Mouse (Mus musculus) naive thymus-derived CD4-positive, alpha-beta T cell, adult 2 months (primary cell): ENCODE data around the gene Gpr61.

Experiments used
- DNase-seq: peaks from one replicate; pipeline ENCODE4 v3.0.0-alpha.2; 2011; ENCODE audit warnings: low read depth

Gene Gpr61

DNA sequence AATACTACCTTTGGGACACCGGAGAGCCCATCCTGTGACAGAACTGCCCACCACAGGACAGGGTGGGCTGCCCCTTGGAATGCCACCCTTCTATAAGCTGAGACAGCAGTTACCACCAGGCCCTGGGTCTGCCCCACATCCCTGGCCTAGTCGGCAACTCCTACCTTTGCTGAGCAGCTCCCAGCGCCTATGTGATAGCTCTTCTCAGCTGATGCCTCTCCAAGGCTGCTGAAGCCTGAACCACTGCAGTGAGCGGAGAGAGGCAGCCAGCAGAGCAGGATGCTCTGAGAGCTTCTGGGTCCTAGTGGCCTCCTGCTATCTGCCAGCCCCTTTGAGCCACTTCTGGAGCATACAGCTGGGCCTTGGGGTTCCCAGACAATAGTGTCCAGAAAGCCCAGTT lies at the start of gene Gpr61:
Gene Gpr61 (minus strand): TSS at position 227 of the 400 bp plus-strand sequence.
- DNase-seq: no peak

DNA sequence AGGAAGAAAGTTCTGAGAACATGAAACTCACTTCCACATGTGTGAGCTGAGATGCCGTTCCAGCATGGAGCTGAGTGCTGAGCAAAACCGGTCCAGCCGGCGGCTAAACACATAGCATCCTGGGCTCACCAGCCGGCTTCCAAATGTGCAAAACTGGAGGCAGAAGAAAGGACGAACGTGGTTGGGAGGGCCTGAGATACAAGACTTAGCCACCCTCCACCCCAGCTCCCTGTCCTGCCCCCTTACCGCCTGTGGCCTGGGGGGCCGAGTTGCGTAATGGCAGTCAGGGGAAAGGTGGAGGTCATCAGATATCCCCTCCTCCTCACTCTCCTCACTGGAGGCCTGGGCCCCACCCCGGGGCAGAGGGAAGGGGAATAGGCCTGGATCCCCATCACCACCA lies 49.8 kb upstream of the Gpr61 start:
- DNase-seq: no peak

DNA sequence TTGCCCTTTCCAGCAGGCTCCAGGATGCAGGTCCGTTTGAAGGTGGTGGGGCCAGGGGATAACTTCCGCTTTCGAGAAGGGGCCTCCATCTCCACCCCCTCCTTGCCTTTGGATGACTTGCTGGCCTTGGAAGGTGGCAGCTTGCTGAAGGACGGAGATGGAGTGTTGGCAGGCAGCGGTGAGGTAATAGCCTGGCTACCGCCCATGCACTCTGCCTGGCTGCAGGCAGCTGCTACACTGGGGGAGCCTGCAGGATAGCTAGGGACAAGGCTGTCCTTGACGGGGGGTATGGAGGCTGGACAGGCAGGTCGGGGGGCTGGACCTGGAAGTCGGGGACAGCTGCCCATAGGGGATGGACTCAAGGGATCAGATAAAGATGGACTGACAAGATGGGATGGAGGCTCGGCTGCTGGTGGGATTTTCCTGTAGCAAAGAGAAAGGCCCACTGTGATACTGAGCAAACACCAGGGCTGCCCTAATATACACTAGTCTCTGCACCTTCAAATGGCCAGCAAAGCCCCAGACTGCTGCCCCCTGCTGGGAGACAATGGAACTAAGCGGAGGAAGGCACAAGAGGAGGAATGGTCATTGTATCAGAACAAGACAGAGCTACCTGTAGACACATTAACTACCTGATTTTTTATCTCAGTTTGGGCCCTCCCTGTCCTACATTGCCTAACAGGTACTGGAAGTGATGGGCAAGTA lies 49.1 kb upstream of the Gpr61 start:
- peak; percentile 84 for DNase-seq

DNA sequence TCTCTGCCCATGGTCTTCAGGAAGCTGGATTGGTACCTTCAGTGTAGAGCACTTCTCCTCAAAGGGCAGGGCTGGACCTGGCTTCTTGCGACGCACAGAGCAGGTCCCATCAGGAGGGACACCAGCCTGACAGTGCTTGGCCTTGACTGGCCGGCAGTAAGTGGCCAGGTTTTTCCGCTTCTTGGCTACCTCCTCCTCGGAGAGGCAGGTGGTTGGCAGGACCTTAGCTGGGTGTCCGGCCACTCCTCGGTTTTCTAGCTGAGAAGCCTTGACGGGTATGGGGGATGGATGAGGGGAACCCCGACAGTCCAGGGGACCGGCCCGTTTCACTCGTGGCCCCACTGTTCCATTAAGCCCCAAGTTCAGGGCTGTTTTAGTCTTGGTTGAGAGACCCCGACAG lies 48.5 kb upstream of the Gpr61 start:
- no peak for DNase-seq

DNA sequence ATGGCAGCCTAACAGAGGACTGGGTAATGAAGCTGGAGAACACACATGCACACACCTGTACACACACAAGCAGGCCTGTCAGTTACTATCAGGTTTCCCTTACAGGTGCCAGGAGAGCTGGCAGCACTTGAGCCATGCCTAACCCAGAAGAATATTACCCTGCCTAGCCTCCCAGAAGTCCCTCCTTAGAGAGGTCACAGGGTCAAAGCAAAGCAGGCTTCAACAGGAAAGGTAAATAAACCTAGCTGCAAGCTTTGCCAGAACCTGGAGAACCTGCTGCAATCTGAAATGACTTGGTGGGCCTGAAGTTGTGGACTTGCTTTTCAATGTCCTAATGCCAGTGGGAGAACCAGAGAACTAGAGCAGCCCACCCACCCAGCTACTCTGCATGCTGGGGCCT lies 47.8 kb upstream of the Gpr61 start:
- no peak for DNase-seq

DNA sequence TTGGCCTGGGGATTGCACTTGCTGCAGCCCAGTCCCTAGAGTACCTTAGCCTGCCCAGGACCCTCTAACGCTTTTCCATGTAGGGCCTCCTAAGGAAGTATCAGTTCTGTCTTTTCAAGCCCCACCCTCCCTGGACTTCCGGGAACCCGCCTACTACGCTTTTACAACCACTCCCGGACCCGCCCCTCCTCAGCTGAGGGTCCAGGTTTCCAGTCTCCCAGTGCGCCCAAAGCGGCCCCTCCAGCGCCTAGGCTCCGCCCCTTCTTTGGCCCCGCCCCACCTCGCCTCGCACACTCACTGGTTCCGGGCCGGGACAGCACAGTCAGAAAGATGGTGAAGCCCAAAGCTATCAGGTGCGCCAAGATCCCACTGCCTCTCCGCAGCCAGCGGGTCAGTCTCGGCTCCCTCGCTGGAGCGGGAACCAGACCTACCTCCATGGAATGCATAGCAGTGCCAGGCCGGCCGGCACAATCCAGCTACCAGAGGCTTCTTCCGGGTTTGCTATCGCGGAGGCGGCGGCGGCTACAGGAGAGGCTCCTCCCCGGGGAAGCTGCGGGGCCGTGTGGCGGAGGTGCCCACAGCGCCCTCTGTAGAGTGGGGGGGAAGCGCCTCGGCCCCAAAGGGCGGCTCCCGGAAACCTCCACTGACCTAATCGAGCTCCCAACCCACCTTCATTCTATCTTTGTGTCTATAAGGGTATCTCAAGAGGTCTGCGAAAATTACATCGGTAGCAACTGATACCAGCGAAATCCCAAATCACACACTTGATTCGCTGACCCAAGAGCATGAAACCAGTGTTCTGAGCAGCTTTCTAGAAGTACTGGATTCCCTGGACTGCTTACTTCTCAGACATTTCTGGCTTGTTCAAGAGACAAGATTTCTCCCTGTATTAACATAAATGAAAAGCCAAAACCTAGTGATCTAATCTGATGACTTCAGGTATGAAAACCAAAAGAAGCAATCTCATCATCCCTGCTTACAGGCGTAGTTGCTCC lies 45.9 kb upstream of the Gpr61 start, which contains the start of gene Cyb561d1:
Gene Cyb561d1 (minus strand): TSS at position 884 of the 995 bp plus-strand sequence.
- peak; percentile 93 for DNase-seq

DNA sequence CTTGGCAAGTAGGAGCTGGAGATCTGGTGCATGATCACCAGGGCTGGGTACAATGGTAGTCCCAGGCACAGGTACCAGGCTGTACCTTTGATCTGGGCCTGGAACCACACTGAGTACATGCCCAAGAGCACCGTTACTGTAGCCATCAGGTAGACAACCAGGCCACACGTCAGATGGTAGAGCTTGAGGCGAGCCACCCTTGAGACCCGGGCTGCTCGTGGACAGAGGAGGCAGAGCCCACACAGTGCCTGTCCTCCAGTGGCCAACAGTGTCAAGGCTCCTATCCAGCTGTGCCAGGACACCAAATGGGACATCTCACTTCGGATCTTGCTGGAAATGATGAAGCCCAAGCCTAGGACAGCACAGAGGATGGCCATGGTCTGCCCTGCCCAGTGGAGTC lies 44.5 kb upstream of the Gpr61 start:
- no peak for DNase-seq

DNA sequence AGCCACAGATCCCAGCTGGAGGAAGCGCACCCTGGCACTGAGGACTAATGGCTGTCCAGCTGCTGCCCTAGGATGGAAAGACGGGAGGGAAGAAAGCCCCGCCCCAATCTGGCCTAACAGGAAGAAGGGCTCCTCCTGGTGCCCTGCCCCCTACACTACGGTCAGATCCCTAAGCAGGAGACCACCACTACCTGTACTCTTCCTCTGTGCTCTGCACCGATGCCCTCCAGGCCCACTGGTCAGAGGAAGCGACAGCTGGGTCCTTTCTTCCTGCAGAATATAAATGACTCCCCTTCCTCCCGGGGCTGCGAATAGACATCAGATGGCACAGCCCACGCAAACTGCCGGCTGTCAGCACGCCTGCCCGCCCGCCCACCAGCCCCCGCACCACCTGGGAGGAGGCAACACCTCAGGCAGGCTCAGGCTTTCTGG lies 42.4 kb upstream of the Gpr61 start:
- DNase-seq: no peak

DNA sequence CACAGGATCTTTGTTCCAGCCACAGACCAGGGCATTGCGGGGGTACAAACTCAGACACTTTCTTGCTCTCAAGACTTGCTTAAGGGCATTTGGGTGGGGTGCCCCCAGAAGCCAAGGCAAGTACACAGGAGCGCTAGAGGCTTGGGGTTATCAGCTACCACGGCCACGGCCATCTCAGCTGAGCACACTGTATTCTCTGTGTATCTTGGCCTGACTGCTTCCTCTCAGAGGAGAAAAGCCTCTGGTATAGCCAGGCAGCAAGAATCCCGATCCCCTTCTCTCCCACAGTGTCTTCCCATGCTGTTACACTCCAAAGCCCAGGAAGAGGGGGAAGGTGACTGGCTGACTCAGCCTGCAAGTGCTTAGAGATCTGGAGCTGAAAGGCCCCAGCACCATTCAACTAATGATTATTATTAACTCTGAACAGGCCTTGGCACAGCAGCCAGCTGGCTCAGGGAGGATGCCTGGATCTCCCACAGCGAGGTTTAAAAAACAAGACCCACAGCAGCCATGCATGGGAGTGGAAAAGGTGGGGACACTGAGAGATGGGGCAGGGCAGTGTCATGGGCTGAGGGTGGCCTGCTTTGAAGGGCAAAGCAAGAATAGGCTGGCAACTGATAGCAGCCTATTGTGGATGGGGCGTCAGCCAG lies 41.4 kb upstream of the Gpr61 start:
- no peak for DNase-seq

DNA sequence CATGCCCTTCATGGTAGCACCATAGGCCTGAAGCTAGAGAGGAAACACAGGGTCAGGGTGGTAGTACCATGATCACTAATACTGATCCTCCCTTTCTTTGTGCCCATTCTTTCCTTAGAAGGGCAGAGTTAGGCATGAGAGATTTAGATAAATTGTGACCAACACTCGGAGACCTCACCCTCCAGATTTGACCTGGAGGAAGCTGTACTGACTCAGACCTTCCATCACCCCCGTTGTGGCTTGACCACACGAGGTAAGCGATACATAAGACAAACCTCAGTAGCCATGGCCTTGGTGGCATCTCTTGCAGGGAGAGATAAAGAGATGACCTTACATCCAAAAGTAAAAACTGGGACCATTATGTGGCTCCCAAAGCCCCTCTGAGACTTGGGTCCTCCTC lies 40.6 kb upstream of the Gpr61 start:
- DNase-seq: no peak

DNA sequence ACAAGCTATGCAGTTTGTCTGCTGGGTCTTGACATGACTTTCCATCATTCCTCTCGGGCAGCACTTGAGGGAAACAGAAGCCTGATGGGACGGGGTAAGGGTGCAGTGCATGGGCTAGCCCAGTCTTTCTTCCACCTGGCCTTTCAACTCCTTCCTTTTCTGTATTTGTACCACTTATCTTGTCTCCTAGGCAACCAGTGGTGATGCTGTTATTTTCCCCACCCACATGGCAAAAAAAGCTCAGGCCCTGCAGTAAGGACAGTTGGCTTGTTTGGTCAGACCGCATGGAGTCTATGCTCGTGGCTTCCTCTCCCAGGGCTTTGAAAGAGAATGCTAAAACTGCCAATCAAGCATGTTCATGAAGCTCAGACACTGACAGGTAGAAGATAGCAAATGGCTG lies 39.0 kb upstream of the Gpr61 start:
- DNase-seq: no peak

DNA sequence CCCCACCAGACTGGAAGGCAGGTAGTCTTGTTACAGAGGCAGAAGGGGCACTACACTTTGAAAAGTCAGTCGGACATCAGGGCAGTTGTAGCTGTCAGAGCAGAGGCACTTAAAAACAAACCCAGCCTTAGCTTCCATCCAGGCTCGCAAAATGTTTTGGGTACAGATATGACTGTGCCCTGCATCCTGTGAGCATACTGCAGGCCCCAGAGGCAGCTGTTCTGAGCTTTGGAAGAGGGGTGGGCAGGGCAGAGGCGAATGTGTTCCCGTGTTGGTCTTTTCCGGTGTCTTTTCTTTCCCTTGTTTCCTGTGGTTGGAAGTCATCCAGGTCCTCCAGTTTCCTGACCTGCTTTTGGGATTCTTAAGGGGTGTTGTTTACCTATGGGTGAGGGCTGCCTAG lies 35.2 kb upstream of the Gpr61 start:
- no peak for DNase-seq

DNA sequence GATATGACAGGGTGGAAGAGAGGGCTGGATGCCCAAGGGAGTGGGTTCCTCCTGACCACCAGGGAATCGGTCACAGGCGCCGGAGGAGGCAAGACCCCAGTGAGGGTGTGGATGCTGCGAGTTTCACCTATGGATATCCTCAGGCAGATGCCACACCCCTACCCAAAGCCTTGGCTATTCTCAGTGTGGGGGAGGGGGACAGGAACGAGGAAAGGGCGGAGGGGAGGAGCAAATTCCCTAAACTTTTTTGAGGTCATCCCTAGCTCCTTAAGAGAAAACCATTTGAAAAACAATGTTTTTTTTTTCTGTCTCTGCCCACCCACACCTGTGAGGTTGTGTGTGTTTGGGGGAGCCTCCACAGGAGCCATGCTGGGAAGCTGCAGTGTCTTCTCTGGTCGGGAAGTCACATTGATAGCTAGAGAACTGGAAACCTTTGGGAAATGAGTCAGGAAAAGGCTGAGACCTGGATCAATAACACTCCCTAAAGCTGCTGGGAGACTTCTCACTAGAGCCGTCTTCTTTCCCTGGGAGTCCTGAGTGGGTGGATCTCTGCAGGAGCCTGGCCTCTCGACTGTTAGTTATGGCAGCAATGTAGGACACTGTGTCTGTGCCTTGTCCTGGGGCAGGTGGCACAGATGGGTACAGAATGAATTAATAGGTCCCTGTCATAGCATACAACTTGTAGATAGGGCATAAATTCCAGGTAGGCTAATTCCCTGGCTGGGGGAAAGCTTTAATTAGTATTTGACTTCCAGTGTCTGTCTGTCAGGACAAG lies 34.2 kb upstream of the Gpr61 start:
- no peak for DNase-seq

DNA sequence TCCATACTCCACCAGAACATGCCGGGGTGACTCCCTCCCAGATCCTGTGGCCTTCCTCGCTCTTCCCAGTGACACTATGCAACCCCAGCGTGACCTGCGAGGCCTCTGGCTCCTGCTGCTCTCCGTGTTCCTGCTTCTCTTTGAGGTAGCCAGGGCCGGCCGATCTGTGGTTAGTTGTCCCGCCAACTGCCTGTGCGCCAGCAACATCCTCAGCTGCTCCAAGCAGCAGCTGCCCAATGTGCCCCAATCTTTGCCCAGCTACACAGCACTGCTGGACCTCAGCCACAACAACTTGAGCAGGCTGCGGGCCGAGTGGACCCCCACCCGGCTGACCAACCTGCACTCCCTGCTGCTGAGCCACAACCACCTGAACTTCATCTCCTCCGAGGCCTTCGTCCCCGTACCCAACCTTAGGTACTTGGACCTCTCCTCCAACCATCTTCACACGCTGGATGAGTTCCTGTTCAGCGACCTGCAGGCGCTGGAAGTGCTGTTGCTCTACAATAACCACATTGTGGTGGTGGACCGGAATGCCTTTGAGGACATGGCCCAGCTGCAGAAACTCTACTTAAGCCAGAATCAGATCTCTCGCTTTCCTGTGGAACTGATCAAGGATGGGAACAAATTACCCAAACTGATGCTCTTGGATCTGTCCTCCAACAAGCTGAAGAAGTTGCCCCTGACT lies 32.6 kb upstream of the Gpr61 start:
- DNase-seq: no peak

DNA sequence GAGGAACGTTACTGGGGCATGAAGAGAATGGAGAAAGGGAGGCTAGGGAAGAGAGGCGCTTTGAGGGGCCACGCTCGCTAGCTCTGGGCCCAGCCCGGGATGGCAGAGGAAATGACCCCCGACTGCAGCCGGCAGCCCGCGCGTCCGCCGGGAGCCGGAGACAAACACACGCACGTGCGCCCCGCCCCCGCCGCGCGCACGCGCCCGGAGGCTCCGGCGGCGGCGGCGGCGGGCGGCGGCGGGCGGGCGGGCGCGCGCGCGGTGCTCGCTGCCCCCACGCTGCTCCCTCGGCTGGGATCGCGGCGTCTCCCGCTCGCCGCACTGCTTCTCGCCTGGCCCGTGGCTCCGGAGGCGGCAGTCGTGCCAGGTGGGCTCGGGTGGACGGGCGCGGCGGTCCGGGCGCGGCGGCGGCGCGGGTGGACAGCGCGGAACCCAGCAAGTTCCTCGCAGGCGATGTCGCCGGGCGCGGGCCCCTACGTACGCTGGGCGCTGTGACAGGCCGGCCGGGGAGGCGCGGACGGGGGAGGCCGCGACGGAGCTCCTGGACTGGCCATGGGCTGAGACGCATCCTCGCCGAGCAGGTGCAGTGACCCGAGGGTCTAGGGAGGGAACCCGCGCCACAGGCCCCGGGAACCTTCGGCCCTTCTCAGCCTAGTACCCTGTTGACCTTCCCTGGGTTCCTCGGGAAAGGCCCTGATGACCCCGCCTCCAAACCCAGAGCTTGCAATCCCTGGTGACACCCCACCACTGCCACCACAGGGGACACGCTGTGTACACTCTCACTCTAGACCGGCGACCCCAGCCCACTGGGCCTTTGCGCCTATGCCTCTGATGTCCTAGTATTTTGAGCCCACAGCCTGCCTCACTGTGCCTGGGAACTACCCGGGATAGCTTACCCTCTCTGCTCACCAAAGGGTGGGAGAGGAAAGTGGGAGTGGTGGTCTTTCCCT lies 31.7 kb upstream of the Gpr61 start, which contains the start of gene Amigo1:
Gene Amigo1 (plus strand): TSS at position 238 of the 950 bp plus-strand sequence.
- DNase-seq: peak; percentile 61

DNA sequence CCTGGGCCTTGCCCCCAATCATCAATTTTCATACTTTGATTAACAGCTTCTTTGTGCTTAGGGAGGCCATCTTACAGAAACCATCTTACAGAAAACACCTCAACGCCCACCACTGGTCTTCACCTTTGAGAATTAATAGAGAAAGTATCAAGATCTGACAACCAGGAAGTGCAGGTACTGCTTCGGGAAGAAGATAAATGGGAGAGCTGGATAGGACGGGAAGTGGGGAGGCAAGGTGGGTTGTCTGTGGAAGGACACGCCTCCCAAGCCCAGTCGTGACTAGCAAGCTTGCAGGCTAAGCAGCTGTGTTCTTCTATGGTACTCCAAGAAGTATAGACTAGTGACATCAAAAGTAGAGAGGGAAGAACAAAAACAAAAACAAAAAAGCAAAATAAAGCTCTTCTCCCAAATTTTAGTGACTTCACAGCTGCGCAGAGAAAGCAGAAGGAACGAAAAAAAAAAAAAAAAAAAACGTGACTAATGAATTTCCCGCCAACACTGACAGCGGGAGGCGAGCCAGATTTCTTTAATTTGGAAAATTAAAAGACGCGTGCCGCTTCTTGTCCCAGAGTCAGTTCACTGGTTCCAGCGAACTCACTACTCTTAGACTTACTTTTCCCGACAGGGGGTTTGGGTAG lies 30.9 kb upstream of the Gpr61 start:
- peak; percentile 23 for DNase-seq

DNA sequence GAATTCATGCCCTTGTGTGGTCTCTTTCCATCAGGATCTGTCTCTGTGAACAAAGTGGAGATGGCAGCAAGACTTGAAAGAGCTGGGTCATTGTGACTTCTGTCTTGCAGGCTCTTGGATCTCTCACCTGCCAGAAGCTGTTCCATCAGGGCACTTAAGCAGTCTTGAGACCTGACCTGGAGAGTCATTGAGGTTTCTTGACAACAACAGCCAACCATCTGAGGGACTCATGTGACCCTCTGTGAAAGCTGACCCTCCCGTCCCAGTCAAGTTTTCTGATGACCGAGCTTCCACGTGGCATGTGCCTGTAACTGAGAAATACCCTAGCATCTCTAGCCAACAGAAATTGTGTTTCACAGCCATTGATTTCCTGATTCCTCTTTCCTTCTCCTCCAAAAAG lies 30.1 kb upstream of the Gpr61 start:
- DNase-seq: no peak

DNA sequence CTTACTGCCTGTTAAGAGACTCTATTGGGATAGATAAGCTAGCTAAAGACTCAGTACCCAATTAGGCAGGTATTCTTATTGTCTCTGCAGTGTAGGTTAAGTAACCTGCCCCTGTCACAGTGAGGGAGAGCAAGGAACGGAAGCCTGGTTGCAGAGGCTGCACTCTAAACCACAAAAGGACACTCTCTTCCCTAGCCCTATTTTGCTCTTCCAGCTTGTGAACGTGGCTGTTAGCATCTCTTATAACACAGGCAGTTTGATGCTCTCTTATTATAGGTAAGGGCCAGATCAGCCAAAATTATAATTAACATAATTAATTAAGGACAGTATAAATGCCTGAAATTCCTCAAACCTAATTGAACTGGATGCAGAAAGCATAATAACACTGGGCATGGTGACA lies 25.8 kb upstream of the Gpr61 start:
- no peak for DNase-seq
